Mouse (Mus musculus): ENCODE measurements around the gene Gm6169.
"Not testable (repeated sequence)": the region's sequence is repeated elsewhere in the genome, so short reads cannot be mapped to it uniquely, and the experiment has no call there.

- TF ChIP-seq EP300, CTCF (IDR thresholded peaks at IDR 0.05; ENCODE audit: low read depth): not testable (repeated sequence)
Observed at GRCm38 (mm10) chr13:97107721-97108120, 8.7 kb upstream of the Gm6169 start.
